ENCODE assay signal across 12 mouse cellular contexts in the genomic region with DNA sequence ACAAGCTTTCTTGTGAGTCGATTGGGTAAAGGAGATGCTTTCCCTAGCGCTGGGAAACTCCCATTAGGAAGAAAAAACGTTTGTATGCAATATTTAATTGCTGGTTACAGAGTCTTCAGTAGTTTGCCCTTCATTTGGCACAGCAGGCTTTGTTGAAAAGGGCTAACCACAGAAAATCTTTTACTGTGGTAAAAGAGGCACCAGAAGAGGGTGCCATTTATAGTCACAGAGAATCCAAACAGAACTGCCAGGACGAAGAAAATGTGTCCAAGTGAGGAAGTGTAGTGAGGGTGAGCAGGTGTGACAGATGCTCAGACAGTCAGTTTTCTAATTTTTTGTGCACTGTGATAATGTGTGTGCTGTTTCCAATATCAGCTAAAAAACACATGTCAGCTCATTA.
"Had no signal": no experiment of that assay in that cellular context is flagged by ENCODE, and none has a peak within 500 bp of the region (broad histone marks: within the 10 kb centered on the region; RNA-seq: fewer than 3 reads in every experiment).

No protein-coding gene starts in this region.

- H3K4me3 ChIP-seq: left cerebral cortex, adult 2 months; limb, embryonic 10.5 days; liver, embryonic 15.5 days; midbrain, embryonic 15.5 days had no signal

- ATAC-seq: lung, postnatal 0 days; midbrain, embryonic 15.5 days had no signal

- H3K4me1 ChIP-seq: limb, embryonic 10.5 days; liver, embryonic 15.5 days had no signal

- H3K36me3 ChIP-seq: limb, embryonic 10.5 days; liver, embryonic 15.5 days; midbrain, embryonic 15.5 days had no signal

- H3K27me3 ChIP-seq: liver, embryonic 15.5 days; midbrain, embryonic 15.5 days had no signal

- H3K4me2 ChIP-seq: liver, embryonic 11.5 days; liver, embryonic 15.5 days; midbrain, embryonic 15.5 days had no signal

- H3K27ac ChIP-seq: left cerebral cortex, adult 2 months; limb, embryonic 10.5 days; liver, embryonic 15.5 days; midbrain, embryonic 15.5 days; stomach, postnatal 0 days had no signal

- H3K9me3 ChIP-seq: limb, embryonic 10.5 days; liver, embryonic 15.5 days; midbrain, embryonic 15.5 days had no signal

- DNase-seq: kidney, postnatal 10 days; kidney, postnatal 4 days; lung, adult 2 months; lung, postnatal 36 days; thymus, postnatal 4 days had no signal

- H3K9ac ChIP-seq: liver, embryonic 15.5 days; midbrain, embryonic 15.5 days had no signal
